Mouse (Mus musculus) lung, embryonic 14.5 days (tissue): Measurements from ENCODE around the gene Yod1. TPM values are rescaled to one million over a fixed set of nuclear protein-coding genes. Genes with fewer than 3 reads are reported as not detected.

Experiments
- ATAC-seq: fragments of 200-750 bp; cut with Nextera tagmentation; 2 replicates; pipeline ENCODE4 v1.8.0; 2017; ENCODE audit warnings: mild to moderate bottlenecking, moderate TSS enrichment, moderate library complexity; ENCODE audit not compliant: insufficient read depth
- DNase-seq: peaks from one replicate; pipeline ENCODE4 v3.0.0-alpha.2; 2015
- H3K27ac ChIP-seq: fragments of 300-500 bp; sonication (generic); 2 replicates; pipeline ENCODE4 v1.5.1; 2014; ENCODE audit warnings: low read depth, mild to moderate bottlenecking, moderate library complexity
- H3K27me3 ChIP-seq: fragments of 300-500 bp; sonication (generic); 2 replicates; pipeline ENCODE4 v1.6.1; 2014; ENCODE audit warnings: low read length, control low read depth; ENCODE audit not compliant: insufficient read depth
- H3K36me3 ChIP-seq: fragments of 300-500 bp; sonication (generic); 2 replicates; pipeline ENCODE4 v1.6.1; 2014; ENCODE audit warnings: control low read depth; ENCODE audit not compliant: insufficient read depth
- H3K4me1 ChIP-seq: fragments of 300-500 bp; sonication (generic); 2 replicates; pipeline ENCODE4 v1.6.1; 2014; ENCODE audit warnings: antibody characterized with exemption, control low read depth; ENCODE audit not compliant: insufficient read depth
- H3K4me2 ChIP-seq: fragments of 300-500 bp; sonication (generic); 2 replicates; pipeline ENCODE4 v1.6.1; 2014; ENCODE audit warnings: mild to moderate bottlenecking
- H3K4me3 ChIP-seq: fragments of 300-500 bp; sonication (generic); 2 replicates; pipeline ENCODE4 v1.5.1; 2014; ENCODE audit warnings: low read depth, low read length
- H3K9ac ChIP-seq: fragments of 300-500 bp; sonication (generic); 2 replicates; pipeline ENCODE4 v1.6.1; 2014
- H3K9me3 ChIP-seq: fragments of 300-500 bp; sonication (generic); 2 replicates; pipeline ENCODE4 v1.6.1; 2016; ENCODE audit warnings: low read depth, low read length, control low read depth
- CTCF ChIP-seq: IDR thresholded peaks from 2 replicates; pipeline ENCODE4 v1.5.1; 2016; ENCODE audit warnings: antibody characterized with exemption, low read depth
- WGBS: fragments of 180-500 bp; shearing (Covaris S2); extraction: QIAGEN DNeasy Blood & Tissue Kit; methylation state at CpG from one replicate; pipeline ENCODE4 v1.1.7; 2014; 5-methylcytosine and 5-hydroxymethylcytosine counted together
- polyA plus RNA-seq: library from polyadenylated mRNA; unstranded; fragments of >200 nt; fragmentation: Nextera tagmentation; extraction: Ambion mirVana; gene quantifications from 2 replicates; pipeline ENCODE4 v1.2.1, GENCODE M21; 2014

The Yod1 gene
- polyA plus RNA-seq, 1 experiment from 2014 or later = 11.7 TPM

DNA sequence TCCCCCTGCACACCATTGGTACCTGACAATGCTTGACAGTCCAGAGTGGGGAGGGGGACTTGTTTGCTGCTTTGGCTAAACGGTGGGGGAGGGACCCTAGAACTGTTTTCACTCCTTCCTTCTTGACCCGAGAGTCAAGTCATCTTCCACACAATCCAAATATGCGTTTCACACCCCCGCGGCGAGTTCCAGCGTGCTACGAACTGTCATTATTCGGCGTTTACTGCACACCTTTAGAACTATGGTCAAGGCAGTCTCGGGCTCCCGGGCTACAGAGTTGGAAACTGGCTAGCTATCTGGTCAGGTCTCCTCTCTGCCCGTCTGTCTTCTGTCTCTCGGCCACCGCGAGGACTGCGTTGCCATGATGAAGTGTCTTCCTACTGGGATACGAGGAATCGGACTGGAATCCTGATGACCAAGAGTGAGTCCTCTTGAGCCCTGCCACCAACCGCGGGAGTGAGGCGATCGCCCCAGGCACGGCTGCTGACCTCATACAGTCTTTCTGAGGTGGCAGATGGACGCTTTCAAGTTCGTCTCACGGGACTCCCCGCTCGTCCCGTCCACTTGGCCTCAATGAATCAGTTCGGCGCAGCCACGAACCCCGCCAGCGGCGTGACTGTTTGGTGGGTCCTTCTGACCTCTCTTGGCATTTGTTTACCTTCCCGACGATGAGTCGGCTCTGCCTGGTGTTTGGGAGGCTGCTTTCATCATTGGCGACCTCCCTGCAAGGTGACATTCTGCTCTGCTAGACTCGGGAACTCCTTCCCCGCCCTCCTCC, 425 bp upstream of the Yod1 start:
- DNase-seq (no peak), ATAC-seq (peak; percentile 12; the same call in 1 of the 2 replicates)
- Histone ChIP-seq H3K9ac (peak overlapping the region; percentile 94), H3K27me3 (no peaks in the 10 kb centered on the region), H3K27ac (peak overlapping the region; percentile 84), H3K9me3 (no peaks in the 10 kb centered on the region), H3K4me1 (peaks cover 4% of the 10 kb centered on the region; the same call in 1 of the 2 replicates), H3K36me3 (peaks cover 6% of the 10 kb centered on the region; the same call in 1 of the 2 replicates), H3K4me3 (peak overlapping the region; percentile 94), H3K4me2 (peak overlapping the region; percentile 95)
- under 1% methylated on average over 42 of the region's 42 CpGs for WGBS
- no peak for TF ChIP-seq CTCF

DNA sequence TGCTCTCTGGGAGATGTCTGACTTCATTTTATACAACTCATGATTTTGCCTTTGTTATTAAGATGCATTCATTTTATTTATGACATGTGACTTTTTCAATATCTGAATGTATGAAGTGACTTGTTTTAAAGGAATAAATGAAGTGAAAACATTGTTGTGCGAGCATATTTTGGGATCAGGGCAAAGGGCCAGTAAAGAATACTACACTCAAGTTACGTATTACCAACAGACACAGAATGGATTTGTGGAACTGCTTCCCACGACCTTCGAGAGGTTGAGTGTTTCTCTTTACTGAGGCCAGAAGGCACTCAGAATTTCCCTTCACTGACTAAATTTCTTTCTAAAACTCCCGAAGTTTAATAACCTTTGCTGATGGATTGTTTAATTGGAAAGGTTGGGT, 7.1 kb downstream of the Yod1 start:
- WGBS = 91% methylated on average over 5 of the region's 5 CpGs
- Histone ChIP-seq H3K4me2 (no peak overlapping the region), H3K36me3 (peaks cover 3% of the 10 kb centered on the region; the same call in 1 of the 2 replicates), H3K4me3 (no peak overlapping the region), H3K4me1 (no peaks in the 10 kb centered on the region), H3K27ac (no peak overlapping the region), H3K27me3 (no peaks in the 10 kb centered on the region), H3K9me3 (no peaks in the 10 kb centered on the region), H3K9ac (no peak overlapping the region)
- DNase-seq (no peak), ATAC-seq (no peak)
- TF ChIP-seq CTCF = no peak

- TF ChIP-seq CTCF = no peak
- Histone ChIP-seq H3K4me3 (no peak overlapping the region), H3K4me2 (no peak overlapping the region), H3K9ac (no peak overlapping the region), H3K27ac (no peak overlapping the region), H3K36me3 (no peaks in the 10 kb centered on the region), H3K27me3 (no peaks in the 10 kb centered on the region), H3K4me1 (peaks cover 8% of the 10 kb centered on the region; the same call in 1 of the 2 replicates), H3K9me3 (no peaks in the 10 kb centered on the region)
- DNase-seq (no peak), ATAC-seq (no peak)
- WGBS = 90% methylated on average over 2 of the region's 2 CpGs
These were observed 9.3 kb downstream of the Yod1 start for GRCm38 (mm10) chr1:130726396-130726795.

GRCm38 (mm10) chr1:130728070-130728469, 10.9 kb downstream of the Yod1 start:
- no peak overlapping the region for H3K27ac ChIP-seq
- no peak for TF ChIP-seq CTCF
- peaks cover 15% of the 10 kb centered on the region; the same call in 1 of the 2 replicates for H3K4me1 ChIP-seq
- DNase-seq (no peak), ATAC-seq (no peak)
- no peaks in the 10 kb centered on the region for H3K27me3 ChIP-seq
- no peak overlapping the region for H3K4me3 ChIP-seq
- H3K9me3 ChIP-seq = no peaks in the 10 kb centered on the region
- no peak overlapping the region for H3K9ac ChIP-seq
- WGBS = 43% methylated on average over 1 of the region's 1 CpGs
- H3K4me2 ChIP-seq = no peak overlapping the region
- H3K36me3 ChIP-seq = no peaks in the 10 kb centered on the region

GRCm38 (mm10) chr1:130728708-130729107, 11.6 kb downstream of the Yod1 start:
- no peaks in the 10 kb centered on the region for H3K27me3 ChIP-seq
- H3K4me2 ChIP-seq = no peak overlapping the region
- no peaks in the 10 kb centered on the region for H3K36me3 ChIP-seq
- H3K4me3 ChIP-seq = no peak overlapping the region
- WGBS = 87% methylated on average over 3 of the region's 3 CpGs
- H3K9me3 ChIP-seq = no peaks in the 10 kb centered on the region
- ATAC-seq (no peak), DNase-seq (no peak)
- H3K9ac ChIP-seq = no peak overlapping the region
- H3K4me1 ChIP-seq = peaks cover 15% of the 10 kb centered on the region; the same call in 1 of the 2 replicates
- H3K27ac ChIP-seq = no peak overlapping the region
- no peak for TF ChIP-seq CTCF

GRCm38 (mm10) chr1:130729153-130729552, 12.0 kb downstream of the Yod1 start, which contains the start of gene Pfkfb2:
TSS of gene Pfkfb2 (minus strand) at chr1:130729253.
- Histone ChIP-seq H3K4me1 (peaks cover 15% of the 10 kb centered on the region; the same call in 1 of the 2 replicates), H3K27ac (no peak within 1 kb of the TSS), H3K9me3 (no peaks in the 10 kb centered on the region), H3K9ac (no peak within 1 kb of the TSS), H3K36me3 (no peaks in the 10 kb centered on the region), H3K4me3 (no peak within 1 kb of the TSS), H3K4me2 (no peak within 1 kb of the TSS), H3K27me3 (no peaks in the 10 kb centered on the region)
- WGBS = 68% methylated on average over 2 of the region's 2 CpGs
- no peak for ATAC-seq
- TF ChIP-seq CTCF = no peak
- no peak for DNase-seq

DNA sequence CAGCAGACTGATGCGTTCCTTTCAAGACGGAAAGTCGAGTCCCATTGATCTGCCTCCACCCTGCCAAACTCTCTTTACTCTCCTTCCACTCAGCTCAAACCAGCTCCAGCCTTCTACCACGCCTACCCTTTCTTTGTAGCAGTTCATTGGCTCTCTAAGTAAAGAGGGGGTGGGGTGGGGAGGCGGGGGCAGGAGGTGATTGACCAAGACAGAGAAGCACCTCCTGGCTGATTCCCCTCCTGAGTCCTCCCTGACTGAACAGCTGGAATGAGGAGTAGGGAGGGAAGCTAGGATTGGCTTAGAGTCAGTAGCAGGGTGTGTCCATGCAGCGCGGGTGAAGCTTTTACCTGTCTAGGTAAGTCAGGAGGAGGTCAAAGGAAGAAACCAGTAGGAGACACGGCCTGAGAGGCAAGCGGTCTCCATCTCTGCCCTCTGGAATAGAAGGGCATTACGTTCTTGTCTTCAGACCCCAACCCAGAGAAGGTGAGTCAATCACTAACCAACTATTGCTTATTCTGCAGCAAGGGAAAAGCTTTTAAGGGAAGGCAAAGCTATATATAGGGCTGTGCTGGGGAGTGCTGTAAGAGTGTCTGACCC, 14.7 kb downstream of the Yod1 start, which contains the start of gene AA986860:
AA986860 (plus strand) TSS at position 236 of the 597 bp plus-strand sequence.
- Histone ChIP-seq H3K27me3 (no peaks in the 10 kb centered on the region), H3K4me3 (peak within 1 kb of the TSS; percentile 25), H3K27ac (peak within 1 kb of the TSS; percentile 42; the same call in 1 of the 2 replicates), H3K9me3 (no peaks in the 10 kb centered on the region), H3K36me3 (no peaks in the 10 kb centered on the region), H3K4me2 (peak within 1 kb of the TSS; percentile 57), H3K9ac (no peak within 1 kb of the TSS; the same call in 1 of the 2 replicates), H3K4me1 (peaks cover 18% of the 10 kb centered on the region)
- DNase-seq = peak; percentile 54
- peak; percentile 92 for ATAC-seq
- WGBS = 6% methylated on average over 10 of the region's 10 CpGs
- TF ChIP-seq CTCF = no peak
